Mouse (Mus musculus): Measurements from ENCODE around the gene Nptn.

GRCm38 (mm10) chr9:58534766-58535165 is 47.3 kb upstream of the Nptn start:
- TF ChIP-seq TAL1 (IDR thresholded peaks at IDR 0.05; ENCODE audit: low read length) (no peak), GATA1 (IDR thresholded peaks at IDR 0.05; ENCODE audit: low read length) (no peak)

Data from erythroblast, embryonic 14.5 days (primary cell).